Mouse (Mus musculus) myocyte (in vitro differentiated cells): ENCODE measurements around the gene Gria4. TPM values are rescaled to one million over a fixed set of nuclear protein-coding genes. Genes with fewer than 3 reads are reported as not detected.
A peak's percentile ranks its signal among the peaks of the same experiment; 100 is the strongest.
"Not testable (repeated sequence)": the region's sequence is repeated elsewhere in the genome, so short reads cannot be mapped to it uniquely, and the experiment has no call there.

Experiments
- H3K27me3 ChIP-seq: one replicate; pipeline ENCODE4 v1.6.1; 2011; ENCODE audit not compliant: control insufficient read depth, insufficient read depth, insufficient read length
- H3K36me3 ChIP-seq: one replicate; pipeline ENCODE4 v1.6.1; 2011; ENCODE audit not compliant: control insufficient read depth, insufficient read depth
- H3K4me2 ChIP-seq: one replicate; pipeline ENCODE4 v1.6.1; 2011; ENCODE audit warnings: low read depth, control low read depth
- H3K4me3 ChIP-seq: one replicate; pipeline ENCODE4 v1.5.1; 2011; ENCODE audit warnings: mild to moderate bottlenecking, control low read depth, moderate library complexity
- H3K79me2 ChIP-seq: one replicate; pipeline ENCODE4 v1.6.1; 2011; ENCODE audit not compliant: control insufficient read depth, insufficient read depth
- H3ac ChIP-seq: one replicate; pipeline ENCODE4 v1.6.1; 2011; ENCODE audit not compliant: control insufficient read depth, insufficient read length
- CEBPB ChIP-seq: IDR thresholded peaks from 2 replicates; pipeline ENCODE4 v1.6.1; 2011; ENCODE audit warnings: mild to moderate bottlenecking, moderate library complexity; ENCODE audit not compliant: poor library complexity, insufficient read depth, severe bottlenecking
- E2F4 ChIP-seq: IDR thresholded peaks from one replicate; pipeline ENCODE4 v1.6.1; 2011; ENCODE audit warnings: mild to moderate bottlenecking, control low read depth, moderate library complexity; ENCODE audit not compliant: insufficient read depth
- MAX ChIP-seq: IDR thresholded peaks from one replicate; pipeline ENCODE4 v1.6.1; 2011; ENCODE audit warnings: low read depth, mild to moderate bottlenecking, control low read depth
- MYOD1 ChIP-seq, 3 experiments: IDR thresholded peaks; one replicate each; pipeline ENCODE4 v1.6.1; 2011; ENCODE audit warnings: control low read depth in 2 of 3, low read depth in 2 of 3, mild to moderate bottlenecking in 2 of 3, moderate library complexity in 1 of 3; ENCODE audit not compliant: insufficient read length in 2 of 3, control insufficient read depth in 1 of 3
- MYOG ChIP-seq, 3 experiments: IDR thresholded peaks; one replicate each; pipeline ENCODE4 v1.6.1; 2011; ENCODE audit warnings: control low read depth in 2 of 3, low read depth in 2 of 3, mild to moderate bottlenecking in 2 of 3; ENCODE audit not compliant: insufficient read length in 2 of 3, control insufficient read depth in 1 of 3, insufficient read depth in 1 of 3
- POLR2A ChIP-seq: IDR thresholded peaks from one replicate; pipeline ENCODE4 v1.6.1; 2011; ENCODE audit warnings: low read depth, mild to moderate bottlenecking, control low read depth, moderate library complexity; ENCODE audit not compliant: insufficient read length
- POLR2AphosphoS2 ChIP-seq: IDR thresholded peaks from one replicate; pipeline ENCODE4 v1.6.1; 2011; ENCODE audit warnings: low read depth, control low read depth; ENCODE audit not compliant: insufficient read length
- REST ChIP-seq: IDR thresholded peaks from one replicate; pipeline ENCODE4 v1.6.1; 2011; ENCODE audit warnings: mild to moderate bottlenecking, control low read depth, moderate library complexity; ENCODE audit not compliant: insufficient read depth, insufficient read length
- SRF ChIP-seq: IDR thresholded peaks from one replicate; pipeline ENCODE4 v1.6.1; 2011; ENCODE audit warnings: low read depth; ENCODE audit not compliant: control insufficient read depth, insufficient read length
- TCF12 ChIP-seq: IDR thresholded peaks from one replicate; pipeline ENCODE4 v1.6.1; 2011; ENCODE audit warnings: mild to moderate bottlenecking, control low read depth; ENCODE audit not compliant: poor library complexity, insufficient read depth, severe bottlenecking
- TCF3 ChIP-seq: IDR thresholded peaks from one replicate; pipeline ENCODE4 v1.6.1; 2011; ENCODE audit warnings: low read depth, control low read depth; ENCODE audit not compliant: insufficient read length
- USF1 ChIP-seq: IDR thresholded peaks from one replicate; pipeline ENCODE4 v1.6.1; 2011; ENCODE audit warnings: low read depth, mild to moderate bottlenecking, control low read depth, moderate library complexity
- polyA plus RNA-seq: library from polyadenylated mRNA; unstranded; fragments of >200 nt; fragmentation: generic; extraction: Trizol; gene quantifications from one replicate; pipeline ENCODE4 v1.2.1, GENCODE M21; 2012; ENCODE audit warnings: missing spikeins

Gria4 gene
- polyA plus RNA-seq, 1 experiment = not detected

DNA sequence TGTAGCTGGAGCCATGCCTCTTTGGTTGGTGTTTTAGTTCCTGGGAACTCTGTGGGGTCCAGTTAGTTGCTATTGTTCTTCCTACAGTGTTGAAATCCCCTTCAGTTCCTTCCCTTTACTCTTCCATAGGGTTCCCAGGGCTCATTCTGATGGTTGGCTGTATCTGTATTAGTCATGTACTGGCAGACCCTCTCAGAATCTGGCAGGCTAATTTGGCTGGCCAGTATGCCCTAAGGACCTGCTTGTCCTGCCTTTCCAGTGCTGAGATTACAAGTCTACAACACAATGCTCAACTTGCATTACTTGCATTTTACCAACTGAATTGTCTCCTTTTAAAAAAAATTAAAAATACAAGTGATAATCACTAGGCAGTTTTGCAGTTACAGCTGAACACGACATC is 338.4 kb downstream of the Gria4 start:
- TF ChIP-seq POLR2AphosphoS2 (no peak), CEBPB (no peak), TCF3 (no peak), POLR2A (no peak), MYOD1 (IDR thresholded peaks at IDR 0.05; ENCODE audit: control insufficient read depth in 1 of 3, insufficient read length in 2 of 3, low read depth in 2 of 3) (no peak), MYOG (IDR thresholded peaks at IDR 0.05; ENCODE audit: control insufficient read depth in 1 of 3, insufficient read depth in 1 of 3, insufficient read length in 2 of 3, low read depth in 2 of 3) (no peak), SRF (no peak), REST (no peak), TCF12 (no peak), E2F4 (no peak), USF1 (no peak), MAX (no peak)
- no peak overlapping the region for H3ac ChIP-seq

DNA sequence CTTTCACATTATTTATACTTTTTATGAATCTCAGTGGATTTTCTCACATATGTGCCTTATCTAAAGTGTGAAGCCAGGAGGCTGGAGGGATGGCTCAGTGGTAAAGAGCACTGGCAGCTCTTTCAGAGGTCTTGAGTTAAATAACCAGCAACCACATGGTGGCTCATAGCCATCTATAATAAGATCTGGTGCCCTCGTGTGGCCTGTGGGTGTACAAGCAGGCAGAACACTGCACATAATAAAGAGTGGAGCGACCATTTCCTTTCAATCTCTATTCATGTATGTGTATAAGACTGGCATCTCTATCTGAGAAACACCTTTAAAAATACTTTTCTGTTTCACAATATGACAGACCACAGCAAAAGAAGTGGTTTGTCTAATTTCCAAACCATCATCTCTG is 353.1 kb downstream of the Gria4 start:
- H3ac ChIP-seq = no peak overlapping the region
- no peaks in the 10 kb centered on the region for H3K79me2 ChIP-seq
- no peak overlapping the region for H3K4me3 ChIP-seq
- no peaks in the 10 kb centered on the region for H3K27me3 ChIP-seq
- TF ChIP-seq SRF (no peak), MAX (no peak), USF1 (no peak), REST (no peak), TCF12 (no peak), E2F4 (no peak), TCF3 (no peak), CEBPB (no peak), MYOD1 (IDR thresholded peaks at IDR 0.05; ENCODE audit: control insufficient read depth in 1 of 3, insufficient read length in 2 of 3, low read depth in 2 of 3) (no peak), POLR2AphosphoS2 (no peak), POLR2A (no peak), MYOG (IDR thresholded peaks at IDR 0.05; ENCODE audit: control insufficient read depth in 1 of 3, insufficient read depth in 1 of 3, insufficient read length in 2 of 3, low read depth in 2 of 3) (no peak)
- H3K36me3 ChIP-seq = no peaks in the 10 kb centered on the region
- H3K4me2 ChIP-seq = no peak overlapping the region

More for the DNA sequence above, 338.4 kb downstream of the Gria4 start:
- H3K79me2 ChIP-seq = no peaks in the 10 kb centered on the region
- no peak overlapping the region for H3K4me3 ChIP-seq
- H3K36me3 ChIP-seq = no peaks in the 10 kb centered on the region
- H3K27me3 ChIP-seq = no peaks in the 10 kb centered on the region
- H3K4me2 ChIP-seq = no peak overlapping the region

DNA sequence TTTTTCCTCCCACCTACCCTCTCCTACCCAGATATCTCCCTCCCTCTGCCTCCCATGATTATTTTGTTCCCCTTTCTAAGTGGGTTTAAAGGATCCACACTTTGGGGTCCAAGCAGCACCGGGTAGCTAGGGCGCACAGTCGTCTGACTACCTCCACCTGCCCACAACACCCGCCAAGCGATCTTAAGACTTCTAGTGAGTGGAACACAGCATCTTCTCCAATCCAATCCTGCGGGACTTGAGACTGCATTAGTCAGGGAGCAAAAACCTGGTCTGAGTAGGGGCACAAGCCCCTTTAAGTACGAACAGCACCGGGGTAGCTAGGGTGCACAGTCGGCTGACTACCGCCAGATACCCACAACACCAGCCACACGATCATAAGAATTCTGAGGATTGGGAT is 395.2 kb downstream of the Gria4 start:
- H3K4me2 ChIP-seq, H3ac ChIP-seq, H3K4me3 ChIP-seq, H3K79me2 ChIP-seq, H3K27me3 ChIP-seq, H3K36me3 ChIP-seq: not testable (repeated sequence)

DNA sequence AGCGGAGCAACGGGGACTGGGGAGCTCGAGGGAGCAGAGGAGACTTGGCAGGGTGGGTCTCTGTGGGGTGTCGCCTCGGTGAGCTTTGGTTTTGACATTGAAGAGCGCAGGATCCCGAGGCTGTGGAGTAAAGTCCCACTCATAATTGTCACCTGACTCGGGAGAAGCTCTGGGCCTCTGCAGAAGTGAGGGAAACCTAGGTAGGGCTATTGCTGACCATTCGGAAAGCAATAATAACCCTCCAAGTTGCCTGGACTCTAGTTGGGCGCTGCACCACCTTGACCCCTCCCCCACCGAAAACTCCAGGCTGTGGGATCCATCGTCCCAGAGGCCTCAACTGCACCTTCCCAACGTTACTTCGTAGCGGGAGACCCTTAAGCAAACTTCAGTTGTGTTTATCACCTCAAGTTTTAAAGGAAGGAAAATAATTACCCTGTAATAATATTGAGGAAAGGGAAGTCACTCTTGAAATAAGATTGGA is 419.4 kb downstream of the Gria4 start:
- peak overlapping the region; percentile 65 for H3K4me2 ChIP-seq
- TF ChIP-seq TCF12 (no peak), POLR2A (peak; percentile 33)
- H3K36me3 ChIP-seq = no peaks in the 10 kb centered on the region

DNA sequence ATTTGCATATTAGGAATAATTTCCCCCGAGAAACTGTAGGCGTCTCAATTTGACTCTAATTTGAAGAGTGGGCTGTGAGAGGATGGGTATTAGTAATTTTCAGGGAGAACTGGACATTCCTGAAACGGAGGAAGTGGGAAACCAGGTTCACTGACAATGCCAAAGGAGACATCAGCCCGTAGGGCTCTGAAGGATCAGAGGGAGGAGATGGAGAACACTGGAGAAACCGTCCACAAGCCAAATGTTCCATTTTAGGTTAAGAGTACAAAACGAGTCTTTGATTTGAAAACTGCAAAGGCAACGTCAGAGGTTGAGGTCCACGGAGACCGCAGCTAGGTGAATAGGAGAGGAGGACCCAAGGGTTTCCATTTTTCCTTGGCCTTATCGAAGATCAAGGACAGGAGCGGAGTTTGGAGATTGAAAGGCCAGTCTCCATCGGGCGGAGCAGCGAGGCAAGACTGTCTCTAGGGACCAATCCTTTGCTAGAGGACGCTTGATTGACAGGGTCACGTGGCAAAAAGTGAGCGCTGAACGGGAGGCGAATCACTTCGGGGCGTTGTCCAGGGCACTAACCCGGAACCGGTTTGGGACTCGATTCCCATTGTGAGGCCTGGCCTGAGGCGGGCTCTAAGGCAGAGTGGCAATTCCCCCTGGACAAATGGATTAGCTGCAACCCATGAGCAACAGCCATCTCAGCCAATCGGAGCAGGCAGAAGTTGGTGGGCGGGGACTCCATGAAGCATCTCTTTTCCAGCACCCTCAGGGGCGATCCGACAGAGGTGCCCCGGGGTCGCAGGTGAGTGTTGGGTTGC is 420.0 kb downstream of the Gria4 start, which contains the start of gene Msantd4:
Gene Msantd4, plus strand, starts transcription at position 735 of the 812 bp plus-strand sequence.
- TF ChIP-seq TCF3 (no peak), REST (no peak), USF1 (peak; percentile 99), CEBPB (no peak), POLR2A (peak; percentile 46), E2F4 (no peak), MYOD1 (IDR thresholded peaks at IDR 0.05; ENCODE audit: control insufficient read depth in 1 of 3, insufficient read length in 2 of 3, low read depth in 2 of 3) (peak in 1 of 3 experiments; percentile 10), POLR2AphosphoS2 (peak; percentile 43), MAX (no peak), TCF12 (no peak), MYOG (IDR thresholded peaks at IDR 0.05; ENCODE audit: control insufficient read depth in 1 of 3, insufficient read depth in 1 of 3, insufficient read length in 2 of 3, low read depth in 2 of 3) (no peak), SRF (peak; percentile 19)
- no peaks in the 10 kb centered on the region for H3K36me3 ChIP-seq
- H3K4me3 ChIP-seq = peak within 1 kb of the TSS; percentile 81
- no peaks in the 10 kb centered on the region for H3K27me3 ChIP-seq
- H3K79me2 ChIP-seq = peaks cover 38% of the 10 kb centered on the region
- H3K4me2 ChIP-seq = peak within 1 kb of the TSS; percentile 95
- peak within 1 kb of the TSS; percentile 31 for H3ac ChIP-seq

More for the DNA sequence above, 419.4 kb downstream of the Gria4 start:
- Histone ChIP-seq H3ac (peak overlapping the region; percentile 31), H3K79me2 (peaks cover 44% of the 10 kb centered on the region), H3K4me3 (peak overlapping the region; percentile 81), H3K27me3 (no peaks in the 10 kb centered on the region)
